Mouse (Mus musculus): ENCODE measurements around the gene Hsfy2. TPM values are rescaled to one million over a fixed set of nuclear protein-coding genes. Genes with fewer than 3 reads are reported as not detected.

Hsfy2 gene
- polyA plus RNA-seq (2014; fragmentation: Nextera tagmentation; extraction: Ambion mirVana) = not detected in 2 replicates

- no peaks in the 10 kb centered on the region for H3K36me3 ChIP-seq (ENCODE audit: control insufficient read depth, insufficient read depth, low read length)
- H3K27me3 ChIP-seq (ENCODE audit: control insufficient read depth, insufficient read depth, low read length) = no peaks in the 10 kb centered on the region
- H3K4me1 ChIP-seq (ENCODE audit: control insufficient read depth, insufficient read depth, low read length) = no peaks in the 10 kb centered on the region
- H3K4me3 ChIP-seq (ENCODE audit: low read depth, low read length) = no peak within 1 kb of the TSS
- ATAC-seq (ENCODE audit: low read depth) = no peak
- WGBS = 91% methylated on average over 2 of the region's 2 CpGs
- no peak within 1 kb of the TSS for H3K4me2 ChIP-seq (ENCODE audit: low read depth, low read length)
- no peak within 1 kb of the TSS for H3K9ac ChIP-seq (replicated peaks; ENCODE audit: low read depth, low read length)
- no peak within 1 kb of the TSS for H3K27ac ChIP-seq (ENCODE audit: low read depth, low read length)
- no peaks in the 10 kb centered on the region for H3K9me3 ChIP-seq (ENCODE audit: control insufficient read depth, low read length)
Observed at GRCm38 (mm10) chr1:56637335-56637734, at the start of gene Hsfy2. Gene Hsfy2 (minus strand): TSS chr1:56637435.

- no peak for ATAC-seq (ENCODE audit: low read depth)
- H3K36me3 ChIP-seq (ENCODE audit: control insufficient read depth, insufficient read depth, low read length) = no peaks in the 10 kb centered on the region
- H3K9ac ChIP-seq (replicated peaks; ENCODE audit: low read depth, low read length) = no peak overlapping the region
- no peaks in the 10 kb centered on the region for H3K4me1 ChIP-seq (ENCODE audit: control insufficient read depth, insufficient read depth, low read length)
- no peaks in the 10 kb centered on the region for H3K27me3 ChIP-seq (ENCODE audit: control insufficient read depth, insufficient read depth, low read length)
- no peak overlapping the region for H3K27ac ChIP-seq (ENCODE audit: low read depth, low read length)
- H3K4me2 ChIP-seq (ENCODE audit: low read depth, low read length) = no peak overlapping the region
- no peaks in the 10 kb centered on the region for H3K9me3 ChIP-seq (ENCODE audit: control insufficient read depth, low read length)
- 87% methylated on average over 1 of the region's 1 CpGs for WGBS
- no peak overlapping the region for H3K4me3 ChIP-seq (ENCODE audit: low read depth, low read length)
Observed at GRCm38 (mm10) chr1:56685053-56685557, 47.9 kb upstream of the Hsfy2 start.

- no peaks in the 10 kb centered on the region for H3K27me3 ChIP-seq (ENCODE audit: control insufficient read depth, insufficient read depth, low read length)
- ATAC-seq (ENCODE audit: low read depth) = no peak
- no peak overlapping the region for H3K4me2 ChIP-seq (ENCODE audit: low read depth, low read length)
- H3K27ac ChIP-seq (ENCODE audit: low read depth, low read length) = no peak overlapping the region
- H3K4me3 ChIP-seq (ENCODE audit: low read depth, low read length) = no peak overlapping the region
- no peaks in the 10 kb centered on the region for H3K36me3 ChIP-seq (ENCODE audit: control insufficient read depth, insufficient read depth, low read length)
- no peak overlapping the region for H3K9ac ChIP-seq (replicated peaks; ENCODE audit: low read depth, low read length)
- H3K9me3 ChIP-seq (ENCODE audit: control insufficient read depth, low read length) = no peaks in the 10 kb centered on the region
- no peaks in the 10 kb centered on the region for H3K4me1 ChIP-seq (ENCODE audit: control insufficient read depth, insufficient read depth, low read length)
Observed at GRCm38 (mm10) chr1:56684512-56684911, 47.3 kb upstream of the Hsfy2 start.

GRCm38 (mm10) chr1:56681258-56681657, 44.0 kb upstream of the Hsfy2 start:
- Histone ChIP-seq H3K4me3 (ENCODE audit: low read depth, low read length) (no peak overlapping the region), H3K9ac (replicated peaks; ENCODE audit: low read depth, low read length) (no peak overlapping the region), H3K36me3 (ENCODE audit: control insufficient read depth, insufficient read depth, low read length) (no peaks in the 10 kb centered on the region), H3K9me3 (ENCODE audit: control insufficient read depth, low read length) (no peaks in the 10 kb centered on the region), H3K4me1 (ENCODE audit: control insufficient read depth, insufficient read depth, low read length) (no peaks in the 10 kb centered on the region), H3K27me3 (ENCODE audit: control insufficient read depth, insufficient read depth, low read length) (no peaks in the 10 kb centered on the region), H3K4me2 (ENCODE audit: low read depth, low read length) (no peak overlapping the region), H3K27ac (ENCODE audit: low read depth, low read length) (no peak overlapping the region)
- ATAC-seq (ENCODE audit: low read depth) = no peak
- 94% methylated on average over 2 of the region's 2 CpGs for WGBS

- H3K27ac ChIP-seq (ENCODE audit: low read depth, low read length) = no peak overlapping the region
- H3K9me3 ChIP-seq (ENCODE audit: control insufficient read depth, low read length) = no peaks in the 10 kb centered on the region
- no peak for ATAC-seq (ENCODE audit: low read depth)
- H3K4me2 ChIP-seq (ENCODE audit: low read depth, low read length) = no peak overlapping the region
- H3K27me3 ChIP-seq (ENCODE audit: control insufficient read depth, insufficient read depth, low read length) = no peaks in the 10 kb centered on the region
- H3K9ac ChIP-seq (replicated peaks; ENCODE audit: low read depth, low read length) = no peak overlapping the region
- WGBS = 40% methylated on average over 2 of the region's 2 CpGs
- no peak overlapping the region for H3K4me3 ChIP-seq (ENCODE audit: low read depth, low read length)
- no peaks in the 10 kb centered on the region for H3K4me1 ChIP-seq (ENCODE audit: control insufficient read depth, insufficient read depth, low read length)
- no peaks in the 10 kb centered on the region for H3K36me3 ChIP-seq (ENCODE audit: control insufficient read depth, insufficient read depth, low read length)
Observed at GRCm38 (mm10) chr1:56675253-56675652, 38.0 kb upstream of the Hsfy2 start.

GRCm38 (mm10) chr1:56674601-56675000, 37.4 kb upstream of the Hsfy2 start:
- no peaks in the 10 kb centered on the region for H3K9me3 ChIP-seq (ENCODE audit: control insufficient read depth, low read length)
- no peak overlapping the region for H3K4me3 ChIP-seq (ENCODE audit: low read depth, low read length)
- no peaks in the 10 kb centered on the region for H3K4me1 ChIP-seq (ENCODE audit: control insufficient read depth, insufficient read depth, low read length)
- no peak overlapping the region for H3K4me2 ChIP-seq (ENCODE audit: low read depth, low read length)
- 91% methylated on average over 3 of the region's 3 CpGs for WGBS
- H3K27ac ChIP-seq (ENCODE audit: low read depth, low read length) = no peak overlapping the region
- no peaks in the 10 kb centered on the region for H3K27me3 ChIP-seq (ENCODE audit: control insufficient read depth, insufficient read depth, low read length)
- H3K9ac ChIP-seq (replicated peaks; ENCODE audit: low read depth, low read length) = no peak overlapping the region
- no peaks in the 10 kb centered on the region for H3K36me3 ChIP-seq (ENCODE audit: control insufficient read depth, insufficient read depth, low read length)
- ATAC-seq (ENCODE audit: low read depth) = no peak

- Histone ChIP-seq H3K4me3 (ENCODE audit: low read depth, low read length) (no peak overlapping the region), H3K9me3 (ENCODE audit: control insufficient read depth, low read length) (no peaks in the 10 kb centered on the region), H3K27me3 (ENCODE audit: control insufficient read depth, insufficient read depth, low read length) (no peaks in the 10 kb centered on the region), H3K4me2 (ENCODE audit: low read depth, low read length) (no peak overlapping the region), H3K27ac (ENCODE audit: low read depth, low read length) (no peak overlapping the region), H3K36me3 (ENCODE audit: control insufficient read depth, insufficient read depth, low read length) (no peaks in the 10 kb centered on the region), H3K9ac (replicated peaks; ENCODE audit: low read depth, low read length) (no peak overlapping the region), H3K4me1 (ENCODE audit: control insufficient read depth, insufficient read depth, low read length) (no peaks in the 10 kb centered on the region)
- ATAC-seq (ENCODE audit: low read depth) = no peak
- WGBS = 46% methylated on average over 8 of the region's 8 CpGs
Observed at GRCm38 (mm10) chr1:56671241-56671945, 34.2 kb upstream of the Hsfy2 start.

- no peak overlapping the region for H3K9ac ChIP-seq (replicated peaks; ENCODE audit: low read depth, low read length)
- 59% methylated on average over 5 of the region's 5 CpGs for WGBS
- H3K9me3 ChIP-seq (ENCODE audit: control insufficient read depth, low read length) = no peaks in the 10 kb centered on the region
- H3K36me3 ChIP-seq (ENCODE audit: control insufficient read depth, insufficient read depth, low read length) = no peaks in the 10 kb centered on the region
- H3K4me1 ChIP-seq (ENCODE audit: control insufficient read depth, insufficient read depth, low read length) = no peaks in the 10 kb centered on the region
- no peaks in the 10 kb centered on the region for H3K27me3 ChIP-seq (ENCODE audit: control insufficient read depth, insufficient read depth, low read length)
- no peak overlapping the region for H3K4me3 ChIP-seq (ENCODE audit: low read depth, low read length)
- H3K4me2 ChIP-seq (ENCODE audit: low read depth, low read length) = no peak overlapping the region
- no peak for ATAC-seq (ENCODE audit: low read depth)
- no peak overlapping the region for H3K27ac ChIP-seq (ENCODE audit: low read depth, low read length)
Observed at GRCm38 (mm10) chr1:56670509-56670908, 33.3 kb upstream of the Hsfy2 start.

GRCm38 (mm10) chr1:56664606-56665005, 27.4 kb upstream of the Hsfy2 start:
- no peaks in the 10 kb centered on the region for H3K9me3 ChIP-seq (ENCODE audit: control insufficient read depth, low read length)
- H3K27me3 ChIP-seq (ENCODE audit: control insufficient read depth, insufficient read depth, low read length) = no peaks in the 10 kb centered on the region
- H3K4me3 ChIP-seq (ENCODE audit: low read depth, low read length) = no peak overlapping the region
- no peak overlapping the region for H3K27ac ChIP-seq (ENCODE audit: low read depth, low read length)
- H3K4me2 ChIP-seq (ENCODE audit: low read depth, low read length) = no peak overlapping the region
- H3K9ac ChIP-seq (replicated peaks; ENCODE audit: low read depth, low read length) = no peak overlapping the region
- no peaks in the 10 kb centered on the region for H3K36me3 ChIP-seq (ENCODE audit: control insufficient read depth, insufficient read depth, low read length)
- 91% methylated on average over 3 of the region's 3 CpGs for WGBS
- ATAC-seq (ENCODE audit: low read depth) = no peak
- no peaks in the 10 kb centered on the region for H3K4me1 ChIP-seq (ENCODE audit: control insufficient read depth, insufficient read depth, low read length)

Measured in neural tube, embryonic 14.5 days (tissue).